Mouse (Mus musculus): ENCODE measurements around the gene Gnat2.
A peak's percentile ranks its signal among the peaks of the same experiment; 100 is the strongest.

Gene Gnat2

DNA sequence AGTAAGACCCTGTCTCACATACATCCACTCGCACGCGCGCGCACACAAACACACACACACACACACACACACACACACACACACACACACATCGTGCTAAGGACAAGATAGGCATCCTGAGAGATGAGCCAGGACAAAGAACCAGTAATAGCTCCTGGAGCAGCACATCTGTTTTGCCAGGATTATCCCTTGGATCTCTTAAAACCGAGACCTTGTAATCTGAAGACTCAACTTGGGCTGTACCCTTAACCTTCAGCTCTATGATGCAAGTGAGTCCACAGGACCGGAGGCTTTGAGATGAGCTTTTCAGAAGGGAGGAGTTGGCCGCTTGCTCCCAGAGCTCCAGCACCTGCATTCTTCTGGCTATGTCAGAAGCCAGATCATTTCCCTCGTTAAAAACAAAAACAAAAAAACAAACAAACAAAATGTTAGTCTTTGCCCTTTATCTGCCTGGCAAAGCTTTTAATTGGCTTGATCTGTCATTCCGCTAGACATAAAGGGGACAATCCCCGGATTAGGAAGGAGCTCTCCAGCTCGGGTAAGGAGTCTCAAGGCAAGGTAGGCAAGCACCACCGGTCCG, at the start of gene Gnat2:
TSS of gene Gnat2 (plus strand) at position 254 of the 580 bp plus-strand sequence.
- no peak for DNase-seq

DNA sequence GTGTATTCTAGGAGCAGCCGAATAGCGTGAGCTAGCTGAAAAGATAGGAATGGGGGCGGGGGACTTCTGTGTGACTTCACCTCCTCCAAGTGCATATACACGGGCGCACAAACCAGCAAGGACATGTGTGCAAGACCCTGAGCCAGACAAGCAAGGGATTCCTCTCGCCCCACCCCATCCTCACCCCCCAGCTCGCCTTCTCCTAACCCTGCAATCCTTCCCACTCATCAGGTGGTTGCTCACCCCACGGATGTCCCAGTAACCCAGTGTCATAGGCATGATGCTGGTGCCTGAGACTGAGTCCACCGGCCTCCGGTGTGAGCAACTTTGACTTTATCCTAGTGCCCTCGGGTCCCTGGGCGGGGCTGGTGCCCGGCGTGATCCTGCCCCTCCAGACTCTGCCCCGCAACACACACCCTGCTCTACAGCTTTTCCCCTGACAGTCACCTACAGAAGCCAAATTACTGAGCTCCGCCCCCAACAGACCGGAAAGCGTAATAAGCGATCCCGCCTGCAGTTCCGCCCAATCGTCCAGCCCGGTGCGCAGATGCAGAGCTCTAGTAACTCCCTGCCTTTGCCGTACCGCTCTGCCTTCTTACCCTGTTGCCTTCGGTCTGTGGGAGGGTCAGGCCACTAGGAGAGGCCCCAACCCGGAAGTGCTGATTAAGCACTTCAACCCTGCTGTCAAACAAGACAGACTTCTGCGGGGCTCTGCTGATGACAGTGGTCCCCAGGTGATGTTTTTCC, 48.0 kb upstream of the Gnat2 start, which contains the start of gene Gstm4:
TSS of gene Gstm4 (minus strand) at position 501 of the 747 bp plus-strand sequence.
- DNase-seq: peak; percentile 78

DNA sequence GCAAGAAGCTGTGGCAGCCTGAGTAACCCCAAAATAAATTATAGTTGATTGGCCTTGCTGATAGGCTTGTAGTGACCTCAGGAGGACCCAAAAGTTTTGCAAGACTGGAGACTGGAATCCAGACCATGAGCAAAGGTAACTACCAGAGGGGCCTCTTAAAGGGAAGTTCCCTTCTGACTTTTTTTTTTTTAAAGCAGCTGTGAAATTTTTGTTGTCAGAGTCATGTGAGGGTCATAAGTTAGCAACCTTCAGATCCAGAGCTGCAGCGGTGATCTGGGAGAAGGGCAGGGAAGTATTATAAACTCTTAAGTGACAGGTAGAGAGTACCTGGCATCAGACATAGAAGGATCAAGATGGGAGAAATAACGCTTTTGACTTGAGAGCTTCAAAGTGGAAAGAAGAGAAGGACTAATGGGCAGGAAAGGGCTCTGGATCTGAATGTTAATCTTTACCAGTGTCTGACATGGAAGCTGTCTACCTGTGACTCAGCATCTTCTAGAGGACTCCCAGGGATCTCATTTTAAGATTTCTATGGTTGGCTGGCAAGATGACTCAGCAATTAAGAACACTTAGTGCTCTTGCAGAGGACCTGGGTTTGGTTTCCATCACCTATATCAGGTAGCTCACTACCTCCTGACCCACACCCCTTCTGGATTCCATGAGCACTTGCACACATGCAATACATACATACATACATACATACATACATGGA, 45.5 kb upstream of the Gnat2 start:
- DNase-seq: no peak

DNA sequence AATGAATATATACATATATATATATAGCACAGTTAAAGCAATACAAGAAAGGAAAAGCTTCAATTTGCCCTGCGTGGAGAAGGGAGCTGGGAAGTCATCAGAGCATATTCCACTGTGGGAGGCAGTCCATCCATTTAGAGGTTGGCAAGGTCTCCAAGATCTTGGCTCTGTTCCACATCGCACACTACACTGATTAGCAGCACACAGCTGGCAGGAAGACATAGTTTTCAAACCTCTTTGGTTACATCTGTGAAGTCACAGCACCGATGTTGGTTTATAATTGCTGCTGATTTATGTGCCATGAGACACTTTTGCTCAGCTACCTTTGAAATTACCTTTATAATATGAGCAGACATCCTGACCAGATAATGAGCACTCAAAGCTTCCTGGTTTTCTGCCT, 44.3 kb upstream of the Gnat2 start:
- DNase-seq: no peak

DNA sequence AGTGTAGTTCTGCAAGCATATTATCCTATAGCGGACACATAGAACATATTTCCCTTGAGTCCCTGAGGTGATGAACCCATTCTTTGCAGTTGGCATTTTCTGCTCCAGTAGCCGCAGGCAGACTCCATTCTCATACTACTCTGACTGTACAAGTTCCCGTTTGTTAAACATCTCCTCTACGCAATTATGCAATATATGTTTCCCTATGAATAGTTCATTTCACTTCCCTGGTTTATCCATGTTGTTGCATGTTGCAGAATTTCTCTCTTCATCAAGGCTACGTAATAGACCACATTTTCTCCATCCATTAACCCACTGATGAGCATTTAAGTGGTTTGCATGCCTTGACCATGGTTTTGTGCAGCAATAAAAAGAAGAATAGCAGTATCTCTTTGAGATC, 42.1 kb upstream of the Gnat2 start:
- no peak for DNase-seq

DNA sequence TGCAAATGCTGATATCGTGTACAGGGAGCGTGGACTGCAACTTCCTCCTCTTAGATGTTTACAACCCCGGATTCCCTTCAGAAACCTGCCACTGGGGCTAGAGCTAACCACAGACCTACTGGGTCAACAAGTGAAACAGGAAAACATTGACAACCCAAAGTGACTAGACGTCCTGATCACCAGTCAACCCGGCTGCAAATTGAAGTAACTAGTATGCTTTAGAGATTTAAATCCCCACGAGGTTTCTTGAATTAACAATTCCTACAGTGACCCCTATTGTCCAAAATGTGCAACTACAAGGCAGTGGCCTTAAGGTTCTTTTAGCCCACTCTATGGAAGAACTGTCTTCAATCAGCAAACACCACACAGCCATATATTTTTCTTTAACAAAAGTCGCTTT, 31.2 kb upstream of the Gnat2 start:
- no peak for DNase-seq

DNA sequence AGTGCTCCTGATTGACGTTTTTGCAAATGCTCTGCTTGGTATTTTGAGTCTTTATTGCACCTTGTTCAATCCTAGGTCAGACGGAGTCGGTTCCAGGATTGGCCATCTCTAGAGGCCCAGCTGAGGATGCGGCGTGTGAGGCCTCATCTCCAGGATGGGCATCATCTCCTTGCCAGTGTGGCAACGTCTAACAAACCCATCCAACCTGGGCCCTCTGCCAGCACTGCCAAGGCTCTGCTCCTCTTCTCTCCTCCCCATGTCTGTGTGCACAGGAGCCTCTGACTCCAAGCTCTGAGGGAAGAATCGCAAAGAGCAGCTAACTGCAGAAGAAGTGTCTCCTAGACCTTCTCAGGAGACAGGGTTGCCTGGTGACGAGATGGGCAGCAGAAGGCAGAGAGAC, 29.9 kb upstream of the Gnat2 start:
- DNase-seq: no peak

DNA sequence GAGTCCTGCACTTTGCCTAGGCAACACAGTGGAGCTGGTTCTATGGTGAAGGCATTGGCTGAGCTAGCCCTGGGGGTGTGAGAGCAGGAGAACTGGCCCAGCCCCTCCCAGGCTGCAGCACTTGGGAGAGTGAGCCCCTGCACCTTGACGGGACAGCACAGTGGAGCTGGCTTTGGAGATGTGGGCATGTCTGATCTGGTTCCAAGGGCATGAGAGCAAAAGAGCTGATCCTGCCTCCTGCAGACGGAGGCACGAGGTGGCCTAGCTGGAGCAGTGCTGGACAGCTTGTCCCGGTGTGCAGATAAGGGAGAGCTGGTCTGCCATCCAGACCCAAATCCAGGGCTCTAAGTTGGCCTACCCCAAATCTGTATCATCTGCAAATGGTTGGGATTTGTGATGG, 27.9 kb upstream of the Gnat2 start:
- DNase-seq: no peak

DNA sequence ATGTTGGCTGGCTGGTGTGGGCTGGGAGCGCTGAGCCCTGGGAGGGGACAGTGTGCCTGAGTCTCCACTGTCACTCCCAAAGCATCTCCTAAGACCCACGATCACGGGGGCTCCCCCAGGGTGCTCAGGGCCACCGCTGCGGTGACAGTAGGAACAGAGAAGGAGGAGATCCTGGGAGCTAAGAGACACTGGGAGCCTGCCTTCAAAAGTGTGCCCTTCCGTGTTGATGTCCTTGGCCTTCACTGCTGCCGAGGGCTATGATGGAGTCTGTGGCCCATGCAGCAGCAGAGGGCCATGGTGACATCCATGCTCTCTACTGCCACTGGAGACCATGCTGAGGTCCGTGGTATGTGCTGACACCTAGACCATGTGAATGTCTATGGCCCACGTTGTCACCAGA, 27.0 kb upstream of the Gnat2 start:
- no peak for DNase-seq

DNA sequence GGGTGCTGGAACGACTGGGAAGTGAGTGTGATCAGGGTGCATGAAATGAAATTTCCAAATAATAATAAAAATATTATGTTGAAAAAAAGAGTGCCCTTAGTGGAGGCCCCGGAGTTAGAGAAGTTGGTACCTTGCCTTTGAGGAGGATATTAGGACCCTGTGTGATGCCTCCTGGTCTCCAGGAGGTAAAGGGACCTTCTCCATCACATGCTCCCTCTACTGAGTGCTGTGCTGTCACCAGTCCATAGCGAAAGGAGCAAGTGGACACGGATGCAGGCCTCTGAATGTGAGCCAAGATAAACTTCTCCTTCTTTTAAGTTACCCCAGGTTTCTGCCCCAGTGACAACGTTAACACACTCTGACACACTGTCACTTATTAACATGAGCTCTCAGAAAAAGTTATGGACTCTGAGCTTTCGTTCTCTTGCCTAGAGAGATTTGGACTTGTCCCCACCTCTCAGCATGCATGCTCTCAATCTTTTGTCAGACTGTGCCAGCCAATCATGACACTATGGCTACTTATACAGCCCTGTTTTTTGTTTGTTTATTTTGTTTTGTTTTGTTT, 25.1 kb upstream of the Gnat2 start:
- DNase-seq: no peak

DNA sequence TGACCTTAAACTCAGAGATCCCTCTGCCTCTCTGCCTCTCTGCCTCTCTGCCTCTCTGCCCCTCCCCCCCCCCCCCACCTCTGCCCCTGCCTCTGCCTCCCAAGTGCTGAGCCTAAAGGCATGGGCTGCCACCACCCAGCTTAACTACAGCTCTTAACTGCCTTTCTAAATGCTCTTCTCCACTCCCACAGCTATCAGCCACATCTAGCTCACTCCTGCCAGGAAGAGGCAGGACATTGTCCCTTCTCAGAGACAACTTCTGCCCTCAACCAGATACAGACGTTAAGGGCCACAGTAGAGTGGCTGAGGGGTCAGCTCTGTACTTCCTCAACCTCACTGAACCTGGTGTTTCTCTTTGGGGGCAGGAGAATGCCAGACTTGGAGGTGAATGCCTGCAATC, 23.8 kb upstream of the Gnat2 start:
- DNase-seq: no peak

DNA sequence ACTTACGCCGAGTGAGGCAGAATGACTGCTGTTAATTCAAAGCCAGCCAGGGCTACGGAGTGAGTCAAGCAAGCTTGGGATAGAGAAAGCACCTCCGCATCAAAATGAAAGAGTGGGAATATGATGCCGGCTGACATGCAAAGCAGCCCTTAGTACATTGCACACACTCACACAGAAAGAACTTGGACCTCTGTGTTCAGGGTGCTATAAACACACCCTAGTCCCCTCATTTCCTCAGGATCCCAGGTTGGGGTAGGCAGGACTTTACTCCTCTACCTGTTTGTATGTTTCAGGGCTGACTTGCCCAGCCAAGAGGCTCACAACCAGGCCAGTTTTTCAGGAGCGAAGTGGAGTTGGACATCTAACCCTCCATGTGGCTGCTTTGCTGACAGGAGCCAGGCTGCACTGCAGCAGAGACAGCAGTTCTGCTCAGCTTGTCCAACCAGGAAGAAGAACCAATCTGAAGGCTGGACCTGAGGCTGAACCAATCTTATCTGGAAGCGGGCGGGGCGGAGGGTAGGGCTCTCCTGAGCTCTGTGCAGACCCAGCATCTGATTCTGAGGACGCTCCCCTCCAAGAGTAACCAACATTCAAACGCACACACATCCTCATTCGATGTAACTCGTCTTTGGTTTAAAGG, 23.2 kb upstream of the Gnat2 start:
- no peak for DNase-seq

DNA sequence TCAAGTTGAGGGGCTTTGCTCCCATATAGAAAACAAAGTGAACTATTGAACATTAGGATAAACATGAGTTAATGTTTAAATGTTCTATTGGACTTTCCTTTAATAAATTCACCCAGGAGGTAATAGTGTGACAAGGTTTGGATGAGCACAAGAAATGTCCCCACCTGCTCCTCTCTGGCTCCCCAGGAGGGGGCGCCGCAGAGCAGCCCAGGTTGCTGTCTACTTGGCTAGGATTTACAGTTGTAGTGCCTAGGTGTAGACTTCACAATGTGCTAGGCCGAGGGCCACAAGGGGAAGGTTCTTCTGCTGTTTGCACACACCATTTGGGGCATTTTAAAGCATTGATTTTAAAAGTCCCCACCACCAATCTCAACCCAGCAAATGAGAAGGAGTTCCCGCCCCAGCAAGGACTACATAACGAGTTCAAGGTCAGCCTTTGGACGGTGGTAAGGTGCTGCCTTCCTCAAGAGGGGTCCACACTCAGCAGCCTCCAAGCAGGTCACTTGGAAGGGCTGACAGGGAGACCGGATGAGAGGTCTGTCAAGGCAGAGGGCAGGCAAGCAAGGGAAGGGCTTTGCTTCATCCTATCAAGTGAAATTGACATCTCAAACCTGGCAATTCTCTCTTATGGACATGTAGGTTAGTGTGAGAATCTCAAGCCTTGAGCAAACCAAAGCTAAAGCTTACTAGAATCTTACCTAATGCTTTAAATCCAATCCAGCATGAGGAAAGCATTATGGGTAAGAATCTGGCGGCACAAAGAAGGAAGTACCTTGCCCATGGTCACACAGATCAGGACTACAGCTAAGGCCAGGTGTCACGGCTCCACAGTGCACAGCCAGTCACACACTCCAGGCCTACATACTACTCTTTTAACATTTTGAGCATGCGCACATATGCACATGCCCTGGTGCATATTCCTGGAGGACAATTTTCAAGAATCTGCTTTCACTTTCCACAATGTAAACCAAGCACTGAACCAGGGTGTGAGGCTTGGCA, 22.0 kb upstream of the Gnat2 start:
- DNase-seq: peak; percentile 58

DNA sequence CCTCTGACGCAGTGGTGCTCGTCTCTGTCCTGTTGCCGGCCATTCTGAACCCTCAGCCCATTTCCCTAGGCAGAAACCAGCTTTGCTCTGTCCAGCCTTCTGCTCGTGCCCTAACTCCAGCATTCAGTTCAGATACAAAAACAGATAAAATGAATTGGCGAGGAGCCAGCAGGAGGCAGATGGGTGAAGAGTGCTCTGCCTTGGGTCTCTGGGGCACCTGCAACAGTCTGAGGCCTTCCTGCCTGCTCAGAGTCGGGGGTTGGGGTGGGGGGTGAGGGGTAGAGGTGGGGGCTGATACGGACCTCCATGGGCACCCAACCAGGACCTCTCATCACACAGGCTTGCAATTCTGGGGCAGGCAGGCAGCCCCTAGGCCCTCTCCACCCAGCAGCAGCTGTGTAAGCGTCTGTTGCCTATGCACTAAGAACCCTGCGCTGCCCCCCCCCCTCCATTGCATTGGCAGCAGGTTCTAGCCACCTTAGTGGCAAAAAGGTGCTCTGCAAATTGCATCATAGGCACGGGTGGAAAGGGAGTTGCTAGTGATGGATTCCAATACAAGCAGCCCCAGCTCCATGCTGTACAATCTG, 19.5 kb upstream of the Gnat2 start:
- no peak for DNase-seq

DNA sequence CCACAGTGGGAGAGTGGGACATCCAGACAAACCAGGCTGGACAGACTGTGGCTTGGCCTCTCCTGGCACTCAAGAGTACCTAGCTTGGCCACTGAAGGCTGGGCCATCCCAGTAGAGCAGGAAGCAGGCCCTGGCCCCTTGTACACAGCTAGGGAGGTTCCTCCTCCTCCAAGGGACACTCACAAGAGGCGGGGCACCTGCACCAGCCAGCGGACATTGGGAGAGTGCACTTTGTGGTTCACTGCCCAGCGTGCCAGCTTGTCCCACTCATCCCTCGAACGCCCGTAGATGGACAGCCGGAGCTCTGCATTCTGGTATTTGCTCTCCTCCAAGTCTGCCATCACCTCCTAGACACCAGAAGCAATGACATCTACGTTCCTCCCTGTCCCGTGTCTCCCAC, 15.8 kb upstream of the Gnat2 start:
- no peak for DNase-seq

DNA sequence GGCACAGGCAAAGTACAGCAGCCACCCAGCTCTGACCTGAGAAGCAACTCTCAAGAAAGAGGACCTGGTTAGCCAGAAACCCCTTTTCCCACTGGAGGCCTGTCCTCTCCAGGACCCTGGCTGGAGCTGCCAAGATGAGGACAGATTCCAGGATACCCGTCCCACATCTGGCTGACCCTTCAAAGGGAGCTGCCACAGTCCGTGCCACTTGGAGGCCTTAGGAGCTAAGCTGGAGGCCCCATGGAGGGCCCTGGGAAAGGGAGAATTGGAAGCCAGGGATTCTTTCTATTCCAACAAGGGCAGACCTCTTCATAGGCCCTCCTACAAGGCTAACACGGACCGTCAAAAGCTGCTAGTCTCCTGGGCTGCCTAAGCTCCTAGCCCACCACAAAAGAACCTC, 10.9 kb upstream of the Gnat2 start:
- no peak for DNase-seq

DNA sequence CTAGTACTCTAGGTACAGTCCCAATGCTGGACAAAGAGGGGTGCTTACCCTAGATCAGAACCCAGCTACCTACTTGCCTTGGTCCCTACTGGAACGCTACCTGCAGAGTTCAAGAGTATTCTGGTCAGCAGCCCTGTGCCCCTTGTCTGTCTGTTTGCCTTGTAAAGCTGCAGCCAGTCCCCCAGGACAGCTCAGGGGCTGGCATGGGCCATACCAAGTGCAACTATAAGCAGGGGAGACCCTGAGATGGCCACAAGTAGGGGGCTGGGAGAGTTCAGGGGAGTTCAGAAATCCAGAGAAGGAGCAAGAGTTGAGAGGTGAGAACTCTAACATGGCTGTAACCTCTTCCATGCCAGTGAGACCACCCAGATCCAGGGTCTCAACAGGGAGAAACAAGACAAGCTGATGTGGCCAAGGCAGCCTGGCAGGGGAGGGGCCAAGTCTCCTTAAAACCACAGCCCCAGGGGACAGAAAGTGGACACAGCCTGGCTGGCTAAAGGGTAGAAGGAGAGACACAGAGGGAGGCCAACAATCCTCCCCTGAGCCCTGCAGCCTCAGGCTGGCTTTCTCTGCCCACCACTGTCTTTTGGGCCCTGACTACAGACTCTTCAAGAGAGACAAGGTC, 10.2 kb upstream of the Gnat2 start:
- DNase-seq: no peak

DNA sequence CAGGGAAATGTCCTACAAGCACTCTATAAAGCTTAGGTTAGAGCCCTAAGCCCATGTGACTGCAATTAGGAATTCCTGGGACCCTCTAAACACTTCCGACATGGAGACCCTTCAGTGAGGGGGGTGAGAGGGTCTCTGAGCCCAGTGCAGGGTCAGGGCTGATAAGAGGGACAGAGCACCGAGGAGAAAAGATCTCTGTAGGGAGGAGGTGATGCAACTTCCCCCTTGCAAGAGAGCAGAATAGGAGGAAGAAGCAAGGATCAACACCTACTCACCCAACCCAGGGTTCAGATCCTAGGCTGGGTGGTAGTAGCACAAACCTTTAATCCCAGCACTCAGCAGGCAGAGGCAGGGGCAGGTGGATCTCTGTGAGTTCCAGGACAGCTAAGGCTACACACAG, 9.4 kb upstream of the Gnat2 start:
- no peak for DNase-seq

DNA sequence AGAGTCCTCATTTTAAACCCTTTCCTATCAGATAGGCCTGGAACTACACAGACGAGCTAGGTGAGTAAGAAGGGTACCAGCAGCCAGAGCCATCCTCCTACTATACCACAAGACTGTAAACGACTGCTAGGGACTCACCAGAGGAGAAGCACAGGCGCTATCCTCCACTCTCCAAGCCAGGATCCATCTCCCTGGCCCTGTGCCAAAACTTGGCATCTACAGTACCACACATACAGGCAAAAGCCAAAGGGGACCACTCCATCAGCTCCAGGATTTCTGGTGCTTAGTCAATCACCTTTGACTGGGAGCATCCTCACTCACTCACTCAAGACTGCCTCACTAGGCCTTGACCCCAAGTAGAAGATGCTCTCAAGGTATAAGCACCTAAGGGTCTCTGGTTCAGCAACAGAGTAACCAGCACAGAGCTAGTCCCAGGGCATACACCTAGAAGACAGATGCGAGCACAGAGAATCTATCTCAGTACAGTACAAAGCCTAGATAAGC, 8.6 kb upstream of the Gnat2 start:
- peak; percentile 48 for DNase-seq

DNA sequence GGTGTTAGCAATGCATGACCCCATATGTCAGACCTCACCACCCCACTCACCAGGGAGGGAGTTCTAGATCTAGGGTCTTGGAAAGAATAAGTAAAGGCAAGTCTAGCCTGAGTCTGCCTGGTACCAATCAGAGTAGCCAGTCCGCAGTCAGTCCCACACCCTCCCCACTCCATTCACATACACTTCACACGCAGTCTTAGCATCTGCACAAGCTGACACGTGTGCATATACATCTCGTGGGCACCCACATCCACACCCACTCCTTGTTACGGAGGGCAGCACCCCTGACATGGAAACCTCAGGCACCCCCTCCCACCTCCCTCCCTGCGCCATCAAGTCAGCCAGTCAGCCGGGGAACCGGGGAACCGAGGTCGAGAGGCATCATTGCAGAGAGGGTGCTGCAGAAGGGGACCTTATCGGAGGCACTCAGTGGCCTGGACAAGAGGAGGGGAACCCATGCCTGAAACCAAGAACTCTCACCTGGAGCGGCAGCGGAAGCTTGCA, 7.8 kb upstream of the Gnat2 start:
- DNase-seq: no peak

DNA sequence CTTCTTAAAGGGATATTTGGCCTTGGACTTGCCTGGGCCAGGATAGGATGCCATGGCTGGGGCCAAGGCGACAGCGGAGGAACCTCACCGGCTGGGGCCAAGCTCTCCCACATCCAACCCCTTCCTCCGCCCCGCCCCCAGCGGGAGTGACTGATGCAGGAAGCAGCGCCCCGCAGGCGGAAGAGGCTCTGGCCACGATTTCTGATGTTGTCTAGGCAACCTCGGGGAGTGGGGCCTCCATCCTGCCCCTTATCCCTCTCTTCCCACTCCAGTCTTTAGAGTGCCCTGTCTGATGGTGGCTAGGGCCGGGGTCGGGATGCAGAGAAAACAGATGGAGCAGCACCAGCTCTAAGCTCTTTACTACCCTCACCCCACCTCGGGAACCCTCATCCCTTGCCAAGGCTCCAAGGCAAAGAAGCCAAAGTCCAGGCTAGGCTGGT, 7.3 kb upstream of the Gnat2 start:
- DNase-seq: peak; percentile 92
